Mouse (Mus musculus) spleen, postnatal 4 days (tissue): ENCODE results near the gene Ino80b.

ENCODE experiments used
- DNase-seq, 2 experiments: peaks; one replicate each; pipeline ENCODE4 v3.0.0; 2022; ENCODE audit warnings: low spot score in 2 of 2

The Ino80b gene

DNA sequence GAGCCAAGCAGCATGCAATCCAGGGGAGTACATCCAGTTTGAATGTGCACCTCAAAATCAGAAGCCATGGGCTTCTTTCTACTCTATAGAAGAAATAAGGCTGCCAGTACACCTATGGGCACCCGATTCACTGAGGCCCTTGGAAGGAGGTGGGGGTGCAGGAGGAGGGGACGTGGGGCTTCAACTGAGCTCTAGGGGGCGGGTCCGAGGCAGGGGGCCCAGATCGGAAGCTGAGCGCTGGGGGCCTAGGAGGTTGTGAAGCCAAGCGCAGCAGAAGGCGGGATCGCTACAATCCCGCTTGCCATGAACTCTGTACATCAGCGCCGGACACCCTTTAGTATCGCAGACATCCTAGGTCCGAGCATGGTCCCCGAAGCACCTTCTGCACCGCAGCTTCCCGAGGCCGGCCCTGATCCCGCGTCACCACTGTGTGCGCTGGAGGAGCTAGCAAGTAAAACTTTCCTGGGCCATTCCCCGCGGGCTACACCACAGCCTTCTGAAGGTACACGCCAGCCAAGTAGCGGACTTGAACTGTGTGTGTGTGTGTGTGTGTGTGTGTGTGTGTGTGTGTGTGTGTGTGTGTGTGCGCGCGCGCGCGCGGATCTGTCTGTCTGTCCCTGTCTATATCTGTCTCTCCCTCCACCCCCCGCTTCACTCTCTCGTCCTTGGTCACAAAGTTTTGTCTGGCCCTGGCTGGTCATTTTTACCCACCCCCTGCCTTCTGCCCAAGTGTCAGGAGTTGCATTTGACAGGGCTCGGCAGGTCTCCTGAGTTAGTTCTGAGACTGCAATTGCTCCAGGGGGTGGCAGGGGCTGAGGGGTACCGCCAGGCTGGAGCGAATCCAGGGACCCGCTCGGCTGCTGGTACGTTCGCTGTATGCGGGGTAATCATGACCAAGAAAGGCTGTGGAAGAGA, 38.9 kb downstream of the Ino80b start, which contains the start of gene Lbx2:
Gene Lbx2, plus strand, starts transcription at position 247 of the 915 bp plus-strand sequence.
- DNase-seq = no peak

GRCm38 (mm10) chr6:83084477-83084876, 40.8 kb downstream of the Ino80b start:
- no peak for DNase-seq

DNA sequence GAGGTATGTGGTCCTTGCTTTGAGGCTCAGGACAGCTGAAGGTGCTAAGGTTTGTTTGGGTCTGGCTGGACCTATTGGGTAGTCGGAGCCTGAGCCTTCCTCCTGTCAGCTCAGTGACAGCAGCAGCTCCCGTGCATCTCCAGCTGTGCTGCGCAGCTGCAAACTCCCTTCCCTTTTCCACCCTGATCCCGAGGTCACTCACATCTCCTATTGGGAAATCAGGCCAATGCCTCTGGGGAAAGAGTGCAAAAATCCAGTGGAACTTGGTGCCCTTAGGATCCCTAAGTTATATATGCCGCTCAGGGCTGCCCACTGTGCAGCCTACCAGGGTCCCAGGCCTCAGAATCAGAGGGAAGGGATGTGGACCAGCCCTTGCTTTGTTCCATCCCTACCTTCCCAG, 41.7 kb downstream of the Ino80b start:
- no peak for DNase-seq

- no peak for DNase-seq
These were observed 45.0 kb downstream of the Ino80b start for GRCm38 (mm10) chr6:83080210-83080609.

DNA sequence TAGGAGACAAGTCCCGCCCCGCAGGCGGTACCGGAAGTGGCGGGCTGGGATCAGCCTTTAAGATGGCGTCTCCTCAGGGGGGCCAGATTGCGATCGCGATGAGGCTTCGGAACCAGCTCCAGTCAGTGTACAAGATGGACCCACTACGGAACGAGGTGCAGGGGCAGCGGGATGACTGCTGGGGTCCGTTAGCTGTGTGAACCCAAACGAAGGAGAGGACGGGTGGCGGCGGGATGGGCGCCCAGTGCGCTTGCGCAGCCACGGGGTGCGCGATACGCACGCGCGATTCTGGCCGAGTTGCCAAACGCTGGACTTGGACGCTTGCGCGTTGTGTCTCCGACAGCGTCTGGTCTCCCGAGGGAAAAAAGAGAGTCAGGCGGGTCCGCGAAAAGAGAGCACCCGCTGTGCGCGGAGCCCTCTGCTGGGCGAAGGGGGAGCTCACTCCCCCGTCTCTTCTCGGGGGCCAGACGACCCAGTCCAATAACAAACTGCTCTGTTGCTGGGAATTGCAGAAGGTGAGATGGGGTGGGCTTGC, 46.8 kb downstream of the Ino80b start:
- peak; percentile 99 to 100 for DNase-seq

DNA sequence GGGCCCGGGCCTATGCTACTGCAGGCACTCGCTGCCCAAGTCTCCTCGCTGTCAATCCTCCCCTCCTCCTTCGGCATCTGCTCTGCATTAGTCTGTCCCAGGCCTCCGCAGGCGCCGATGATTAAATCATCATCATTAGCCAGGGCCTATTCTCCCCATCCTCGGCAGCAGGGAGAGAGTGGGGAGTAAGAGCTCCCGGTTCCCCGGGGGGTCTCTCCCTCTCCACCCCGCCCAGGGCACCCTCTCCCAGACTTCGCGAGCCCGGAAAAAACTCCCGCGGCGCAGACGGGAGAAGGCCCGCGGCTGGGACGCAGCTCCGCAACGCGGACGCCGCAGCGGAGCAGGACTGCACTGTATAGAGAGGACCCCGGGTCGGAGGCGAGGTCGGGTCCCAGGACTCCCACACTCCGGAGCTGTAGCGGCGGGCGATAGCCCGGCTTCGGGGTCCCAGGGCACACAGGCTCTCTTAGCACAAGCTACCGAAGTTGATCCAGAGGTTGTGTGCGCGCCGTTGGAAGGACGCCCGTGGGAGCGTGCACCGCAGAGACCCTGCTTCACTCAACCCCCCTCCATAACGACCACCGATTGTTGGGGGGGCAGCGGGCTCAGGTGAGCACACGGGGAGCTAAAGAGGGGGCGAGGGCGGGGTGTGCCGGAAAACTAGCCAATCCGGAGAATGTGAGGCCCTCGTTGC, 47.5 kb downstream of the Ino80b start, which contains the start of gene Pcgf1:
Gene Pcgf1, plus strand, starts transcription at position 240 of the 694 bp plus-strand sequence.
- DNase-seq = peak; percentile 38 to 77

- no peak for DNase-seq
These were observed 50.3 kb downstream of the Ino80b start for GRCm38 (mm10) chr6:83074979-83075378.
